In genomic region chr2:174532671-174533363, GRCm38 (mm10) we compare ENCODE assay signal across 8 mouse cellular contexts. TPM values are rescaled to one million over a fixed set of nuclear protein-coding genes. Genes with fewer than 3 reads are reported as not detected.
DNase-seq lines count a peak whose midpoint lies in the region; ATAC-seq lines count a peak whose summit lies in the region.

No protein-coding gene starts in this region.

- H3K4me2 ChIP-seq in forebrain, embryonic 14.5 days (ENCODE audit: low read length), result no peak overlapping the region
- no peak overlapping the region for H3K4me2 ChIP-seq in kidney, embryonic 16.5 days (replicated peaks; ENCODE audit: low read depth, low read length)
- H3K4me2 ChIP-seq in lung, embryonic 16.5 days (ENCODE audit: low read depth, low read length), result no peak overlapping the region

- H3K36me3 ChIP-seq in forebrain, embryonic 14.5 days (ENCODE audit: control insufficient read depth, insufficient read depth, low read length), result no peaks in the 10 kb centered on the region
- no peaks in the 10 kb centered on the region for H3K36me3 ChIP-seq in kidney, embryonic 16.5 days (ENCODE audit: insufficient read depth, low read length)
- H3K36me3 ChIP-seq in lung, embryonic 16.5 days (ENCODE audit: control insufficient read depth, insufficient read depth, low read length), result no peaks in the 10 kb centered on the region

- peak; percentile 55; the same call in 1 of the 2 replicates for ATAC-seq in forebrain, embryonic 14.5 days
- peak; percentile 84 for ATAC-seq in kidney, embryonic 16.5 days (ENCODE audit: low FRiP score, low TSS enrichment)
- ATAC-seq in lung, embryonic 16.5 days (ENCODE audit: low read depth), result peak; percentile 74

- peak; percentile 20 to 27 for DNase-seq in left cerebral cortex, adult 18-20 months (ENCODE audit: low spot score in 2 of 2)
- DNase-seq in left cerebral cortex, adult 11 months (ENCODE audit: low spot score), result no peak
- DNase-seq in adrenal gland, postnatal 25 days, result peak; percentile 23
- peak; percentile 40 for DNase-seq in forebrain, embryonic 14.5 days (ENCODE audit: low spot score)
- DNase-seq in right cerebral cortex, postnatal 14 days, result peak; percentile 41
- DNase-seq in spleen, adult 18-20 months, result no peak

- no peak overlapping the region for H3K4me3 ChIP-seq in forebrain, embryonic 14.5 days (ENCODE audit: low read depth, low read length)
- no peak overlapping the region for H3K4me3 ChIP-seq in kidney, embryonic 16.5 days (ENCODE audit: low read length)
- H3K4me3 ChIP-seq in lung, embryonic 16.5 days (ENCODE audit: low read length), result no peak overlapping the region

- H3K4me1 ChIP-seq in forebrain, embryonic 14.5 days (ENCODE audit: control insufficient read depth, insufficient read depth, low read length), result no peaks in the 10 kb centered on the region
- no peaks in the 10 kb centered on the region for H3K4me1 ChIP-seq in kidney, embryonic 16.5 days (ENCODE audit: insufficient read depth, low read length)
- no peaks in the 10 kb centered on the region for H3K4me1 ChIP-seq in lung, embryonic 16.5 days (replicated peaks; ENCODE audit: control insufficient read depth, insufficient read depth, low read length)

- no peak overlapping the region for H3K27ac ChIP-seq in forebrain, embryonic 14.5 days (ENCODE audit: low read depth, low read length)
- no peak overlapping the region for H3K27ac ChIP-seq in kidney, embryonic 16.5 days (ENCODE audit: low read length)
- H3K27ac ChIP-seq in lung, embryonic 16.5 days (ENCODE audit: low read length), result no peak overlapping the region

- WGBS in forebrain, embryonic 14.5 days, result 73% methylated on average over 12 of the region's 12 CpGs
- 43% methylated on average over 12 of the region's 12 CpGs for WGBS in kidney, embryonic 16.5 days
- WGBS in lung, embryonic 16.5 days, result 30% methylated on average over 12 of the region's 12 CpGs

- H3K27me3 ChIP-seq in forebrain, embryonic 14.5 days (replicated peaks; ENCODE audit: control insufficient read depth, insufficient read depth, low read length), result no peaks in the 10 kb centered on the region
- H3K27me3 ChIP-seq in kidney, embryonic 16.5 days (ENCODE audit: insufficient read depth, low read length), result no peaks in the 10 kb centered on the region
- H3K27me3 ChIP-seq in lung, embryonic 16.5 days (ENCODE audit: control insufficient read depth, insufficient read depth, low read depth, low read length), result no peaks in the 10 kb centered on the region

- H3K9me3 ChIP-seq in forebrain, embryonic 14.5 days (replicated peaks; ENCODE audit: control insufficient read depth, low read length), result no peaks in the 10 kb centered on the region
- no peaks in the 10 kb centered on the region for H3K9me3 ChIP-seq in kidney, embryonic 16.5 days (ENCODE audit: low read length)
- no peaks in the 10 kb centered on the region for H3K9me3 ChIP-seq in lung, embryonic 16.5 days (ENCODE audit: control insufficient read depth, low read length)

- H3K9ac ChIP-seq in forebrain, embryonic 14.5 days (ENCODE audit: low read length), result no peak overlapping the region
- no peak overlapping the region for H3K9ac ChIP-seq in kidney, embryonic 16.5 days (replicated peaks; ENCODE audit: low read length)
- H3K9ac ChIP-seq in lung, embryonic 16.5 days (ENCODE audit: low read length), result no peak overlapping the region

RNA-seq across cellular contexts. Expression of gene Prelid3b, which starts 59.9 kb away (rescaled TPM):
- 10 to 100 TPM; 51.7 to 57.5 TPM for total RNA-seq in left cerebral cortex, adult 18-20 months (2021)
- total RNA-seq in adrenal gland, postnatal 25 days (2021), result 103 and 108 TPM in 2 replicates
- 128 and 133 TPM in 2 replicates for polyA plus RNA-seq in forebrain, embryonic 14.5 days (2014; fragmentation: Nextera tagmentation; extraction: Ambion mirVana)
- 113 and 115 TPM in 2 replicates for polyA plus RNA-seq in kidney, embryonic 16.5 days (2015; fragmentation: Nextera tagmentation; extraction: Ambion mirVana)
- 116 and 117 TPM in 2 replicates for polyA plus RNA-seq in lung, embryonic 16.5 days (2015; fragmentation: Nextera tagmentation; extraction: Ambion mirVana)

Comparison
In these comparisons a context has a peak if more than half of its experiments do, and no peak if none do; other contexts are left out.
1. DNase-seq: peak in left cerebral cortex, adult 18-20 months (2 of 2), adrenal gland, postnatal 25 days (single experiment), forebrain, embryonic 14.5 days (single experiment) and right cerebral cortex, postnatal 14 days (single experiment); none in left cerebral cortex, adult 11 months (single experiment) and spleen, adult 18-20 months (0 of 2).
2. Peak in every context shown above with its lines, with median percentiles within 50 percentile points of each other: ATAC-seq.